Mouse (Mus musculus): ENCODE data around the gene Phldb2. TPM values are rescaled to one million over a fixed set of nuclear protein-coding genes. Genes with fewer than 3 reads are reported as not detected.

Gene Phldb2
- polyA plus RNA-seq (2015; fragmentation: Nextera tagmentation; extraction: Ambion mirVana) = 7.2 and 9.2 TPM in 2 replicates

DNA sequence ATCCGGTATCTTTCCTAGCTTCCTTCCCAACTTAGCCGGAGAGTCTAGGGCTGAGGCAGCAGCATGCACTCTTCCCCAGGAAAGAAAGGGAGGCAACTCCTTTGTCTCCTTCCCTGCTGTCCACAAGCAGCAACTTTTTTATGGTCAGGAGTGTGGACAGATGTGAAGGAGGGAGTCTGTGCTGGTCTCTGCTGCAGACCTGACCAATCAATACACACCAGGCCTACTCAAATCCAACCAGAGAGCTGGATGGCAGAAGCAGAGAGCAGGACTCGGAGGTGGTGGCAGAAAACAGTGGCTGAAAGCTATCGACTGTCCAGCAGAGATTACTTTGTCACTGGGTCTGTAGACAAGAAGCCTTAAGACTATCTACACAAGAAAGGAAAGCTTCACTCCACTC, at the start of gene Phldb2:
Gene Phldb2, minus strand, starts transcription at position 205 of the 400 bp plus-strand sequence.
- H3K4me3 ChIP-seq = no peak within 1 kb of the TSS
- H3K27ac ChIP-seq (replicated peaks) = no peak within 1 kb of the TSS
- no peaks in the 10 kb centered on the region for H3K27me3 ChIP-seq
- 83% methylated on average over 4 of the region's 4 CpGs for WGBS
- H3K9ac ChIP-seq = no peak within 1 kb of the TSS
- H3K4me2 ChIP-seq = no peak within 1 kb of the TSS
- H3K36me3 ChIP-seq = no peaks in the 10 kb centered on the region
- no peaks in the 10 kb centered on the region for H3K9me3 ChIP-seq
- no peaks in the 10 kb centered on the region for H3K4me1 ChIP-seq (replicated peaks)
- no peak for ATAC-seq (ENCODE audit: low FRiP score, low read depth)

DNA sequence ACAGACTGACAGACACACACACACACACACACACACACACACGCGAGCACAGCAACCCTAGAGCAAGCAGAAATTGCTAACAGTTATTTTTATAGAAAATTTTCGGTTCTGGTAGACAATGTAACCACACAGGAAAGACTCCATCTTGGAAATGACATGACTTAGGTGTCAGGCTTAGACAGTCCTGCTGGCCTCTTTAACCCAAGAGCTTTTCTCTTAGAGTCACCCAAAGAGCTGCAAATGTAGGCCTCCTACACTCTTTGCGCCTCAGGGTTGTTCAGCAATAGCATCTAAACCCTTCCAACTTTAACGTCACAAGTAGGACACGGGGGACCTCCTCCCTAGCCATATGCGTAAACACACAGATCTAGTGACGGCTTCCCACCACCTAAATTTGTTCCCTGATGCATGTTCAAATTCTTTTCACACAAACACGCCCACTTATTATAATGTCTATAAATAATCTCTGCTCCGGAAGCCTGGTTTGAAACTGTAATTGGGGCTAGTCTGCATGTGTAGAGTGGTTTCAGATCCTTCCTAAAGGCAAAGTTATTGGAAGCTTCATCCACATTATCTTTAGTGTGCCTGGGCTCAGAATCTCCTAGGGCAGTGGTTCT, 48.3 kb upstream of the Phldb2 start:
- Histone ChIP-seq H3K4me3 (no peak overlapping the region), H3K9me3 (no peaks in the 10 kb centered on the region), H3K36me3 (no peaks in the 10 kb centered on the region), H3K27ac (replicated peaks) (no peak overlapping the region), H3K4me1 (replicated peaks) (peaks cover 15% of the 10 kb centered on the region), H3K27me3 (no peaks in the 10 kb centered on the region), H3K9ac (no peak overlapping the region), H3K4me2 (no peak overlapping the region)
- ATAC-seq (ENCODE audit: low FRiP score, low read depth) = no peak
- 82% methylated on average over 10 of the region's 10 CpGs for WGBS

DNA sequence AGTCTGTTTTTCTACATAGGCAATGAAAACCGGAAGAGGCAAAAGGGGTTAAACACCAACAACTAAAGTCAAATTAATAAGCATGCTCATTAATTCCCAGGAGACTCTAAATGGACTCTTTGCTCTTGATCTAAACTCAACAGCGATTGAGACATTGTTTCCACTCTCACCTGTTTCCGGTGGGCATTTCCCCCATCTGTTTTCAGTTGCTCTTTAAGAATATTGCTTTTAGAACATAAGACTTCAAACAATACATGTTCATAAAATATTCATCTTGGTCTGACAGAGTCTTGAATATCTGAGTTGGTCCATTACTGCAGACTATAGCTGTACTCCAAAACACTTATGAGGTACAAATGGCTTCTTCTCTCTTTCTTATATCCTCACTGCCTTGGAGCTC, 47.6 kb upstream of the Phldb2 start:
- no peak for ATAC-seq (ENCODE audit: low FRiP score, low read depth)
- H3K36me3 ChIP-seq = no peaks in the 10 kb centered on the region
- WGBS = 73% methylated on average over 3 of the region's 3 CpGs
- H3K4me2 ChIP-seq = no peak overlapping the region
- no peaks in the 10 kb centered on the region for H3K27me3 ChIP-seq
- peaks cover 15% of the 10 kb centered on the region for H3K4me1 ChIP-seq (replicated peaks)
- H3K27ac ChIP-seq (replicated peaks) = no peak overlapping the region
- H3K9ac ChIP-seq = no peak overlapping the region
- no peaks in the 10 kb centered on the region for H3K9me3 ChIP-seq
- H3K4me3 ChIP-seq = no peak overlapping the region

DNA sequence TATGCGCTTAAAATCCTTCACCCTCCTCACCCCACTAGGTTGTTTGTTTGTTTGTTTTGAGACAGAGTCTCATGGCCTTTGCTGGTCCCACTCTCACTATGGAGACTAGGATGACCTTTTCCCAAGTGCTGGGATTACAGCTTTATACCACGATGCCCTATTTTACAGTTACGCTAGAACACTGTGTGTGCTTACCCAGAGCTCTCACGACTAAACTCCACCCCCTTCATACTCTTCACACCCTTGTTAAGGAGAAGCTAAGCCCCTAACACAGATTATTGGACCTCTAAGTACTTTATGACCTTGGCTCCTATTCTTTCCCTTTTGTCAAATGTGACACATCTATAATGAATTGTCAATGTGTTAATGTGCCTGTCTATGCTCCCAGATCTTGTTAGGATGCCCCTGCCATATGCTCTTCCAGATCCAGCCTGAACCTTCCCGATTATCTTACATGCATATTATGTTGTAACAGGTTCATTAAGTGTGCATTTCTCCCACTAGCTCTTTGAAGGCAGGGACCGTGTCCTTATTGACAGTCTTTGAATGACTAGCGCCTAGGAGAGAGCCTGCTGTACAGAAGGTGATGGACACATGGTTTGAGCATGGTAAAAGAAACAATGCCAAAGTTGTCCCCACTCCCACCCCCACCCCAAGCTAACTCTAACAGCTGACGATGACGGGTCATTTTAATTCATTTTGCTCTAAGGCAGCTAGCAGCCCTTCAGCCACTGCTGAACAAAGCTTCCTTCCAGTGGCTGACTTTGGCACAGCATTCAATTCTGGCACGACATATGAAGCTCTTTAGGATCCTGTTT, 46.2 kb upstream of the Phldb2 start:
- Histone ChIP-seq H3K9me3 (no peaks in the 10 kb centered on the region), H3K9ac (no peak overlapping the region), H3K4me3 (no peak overlapping the region), H3K27me3 (no peaks in the 10 kb centered on the region), H3K27ac (replicated peaks) (no peak overlapping the region), H3K4me1 (replicated peaks) (peaks cover 15% of the 10 kb centered on the region), H3K4me2 (0 out of 2 replicates have a peak overlapping the region, but pooled peaks have one; percentile 16), H3K36me3 (no peaks in the 10 kb centered on the region)
- 30% methylated on average over 10 of the region's 10 CpGs for WGBS
- ATAC-seq (ENCODE audit: low FRiP score, low read depth) = peak; percentile 67

DNA sequence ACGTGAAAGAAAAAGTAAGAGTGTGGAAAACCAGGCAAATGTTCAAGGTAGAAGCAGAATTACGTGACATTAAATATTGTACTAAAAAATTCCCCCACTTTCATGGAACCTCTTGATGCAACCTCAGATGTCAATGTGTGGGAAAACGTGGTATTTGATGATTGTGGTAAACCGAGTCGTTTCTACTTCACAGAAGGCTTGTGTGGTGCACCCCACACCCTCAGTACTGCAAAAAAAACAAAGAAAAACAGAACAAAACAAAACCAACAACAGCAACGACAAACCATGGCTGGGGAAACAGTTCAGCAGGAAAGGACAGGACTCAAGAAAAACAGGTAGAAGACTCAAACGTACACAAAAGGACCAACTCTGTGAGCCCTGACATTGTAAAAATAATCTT, 44.8 kb upstream of the Phldb2 start:
- 85% methylated on average over 7 of the region's 7 CpGs for WGBS
- no peak for ATAC-seq (ENCODE audit: low FRiP score, low read depth)

DNA sequence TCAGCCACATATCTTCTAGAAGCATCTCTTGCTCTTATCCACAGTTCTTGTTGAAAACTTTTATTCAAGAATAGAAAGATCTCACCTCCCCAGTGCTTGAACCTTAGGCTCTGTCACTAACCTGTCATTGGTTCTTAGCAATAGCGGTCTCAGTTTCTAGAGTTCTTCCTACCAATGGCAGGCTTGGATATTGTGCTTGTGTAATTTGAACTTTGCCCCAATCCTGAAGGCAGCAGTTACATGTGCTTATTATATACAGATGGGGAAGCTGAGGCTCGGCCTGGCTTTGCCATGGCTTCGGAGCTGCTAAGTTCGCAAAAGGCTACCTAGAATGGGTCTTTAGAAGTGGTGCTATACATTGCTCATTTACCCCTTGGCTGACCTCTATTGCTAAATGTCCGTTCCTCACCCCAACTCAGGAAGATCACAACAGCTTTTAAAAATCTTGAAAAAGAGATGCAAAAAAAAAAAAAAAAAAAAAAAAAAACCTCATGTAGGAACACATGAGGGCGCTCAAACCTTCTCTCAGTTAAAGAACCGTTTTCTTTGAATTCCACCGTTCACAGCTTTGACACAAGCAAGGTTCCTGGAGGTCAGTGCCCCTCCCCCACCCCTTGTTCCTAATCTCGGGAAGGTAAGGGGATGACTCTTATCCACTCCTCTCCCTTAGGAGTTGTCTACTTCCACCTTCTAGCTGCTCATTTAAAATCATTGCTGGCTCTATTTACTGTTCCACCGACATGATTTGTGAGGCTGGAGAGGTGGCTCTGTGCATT, 37.7 kb upstream of the Phldb2 start:
- H3K4me3 ChIP-seq = no peak overlapping the region
- no peaks in the 10 kb centered on the region for H3K9me3 ChIP-seq
- no peaks in the 10 kb centered on the region for H3K27me3 ChIP-seq
- H3K9ac ChIP-seq = no peak overlapping the region
- WGBS = 51% methylated on average over 10 of the region's 10 CpGs
- no peak overlapping the region for H3K4me2 ChIP-seq
- H3K36me3 ChIP-seq = no peaks in the 10 kb centered on the region
- no peaks in the 10 kb centered on the region for H3K4me1 ChIP-seq (replicated peaks)
- H3K27ac ChIP-seq (replicated peaks) = no peak overlapping the region
- ATAC-seq (ENCODE audit: low FRiP score, low read depth) = 0 out of 2 replicates have a peak, but pooled peaks have one; percentile 27

More for the DNA sequence above, 44.8 kb upstream of the Phldb2 start:
- Histone ChIP-seq H3K9ac (no peak overlapping the region), H3K4me1 (replicated peaks) (peaks cover 15% of the 10 kb centered on the region), H3K27ac (replicated peaks) (no peak overlapping the region), H3K9me3 (no peaks in the 10 kb centered on the region), H3K36me3 (no peaks in the 10 kb centered on the region), H3K27me3 (no peaks in the 10 kb centered on the region), H3K4me3 (no peak overlapping the region), H3K4me2 (no peak overlapping the region)

DNA sequence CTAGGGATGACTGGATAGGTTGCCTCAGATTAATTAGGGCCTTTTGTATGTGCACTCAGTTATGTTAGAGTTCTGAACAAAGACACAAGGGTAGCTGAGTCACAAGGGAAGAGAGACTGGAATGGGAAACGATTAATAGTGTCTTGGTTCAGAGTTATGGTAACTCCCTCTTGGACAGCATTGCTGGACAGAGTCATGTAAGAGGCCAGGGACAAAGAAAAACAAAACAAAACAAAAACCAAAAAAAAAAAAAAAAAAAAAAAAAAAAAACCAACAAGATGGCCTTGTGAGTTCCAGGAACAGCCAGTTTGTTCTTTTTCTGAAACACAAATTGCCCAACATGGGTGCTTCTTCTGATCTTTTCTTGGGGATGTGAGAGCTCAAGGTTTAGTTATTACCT, 32.8 kb upstream of the Phldb2 start:
- H3K4me3 ChIP-seq = no peak overlapping the region
- H3K4me2 ChIP-seq = no peak overlapping the region
- no peaks in the 10 kb centered on the region for H3K36me3 ChIP-seq
- no peak overlapping the region for H3K9ac ChIP-seq
- no peaks in the 10 kb centered on the region for H3K9me3 ChIP-seq
- 59% methylated on average over 1 of the region's 1 CpGs for WGBS
- no peak for ATAC-seq (ENCODE audit: low FRiP score, low read depth)
- peaks cover 6% of the 10 kb centered on the region; the same call in 1 of the 2 replicates for H3K4me1 ChIP-seq (replicated peaks)
- H3K27me3 ChIP-seq = no peaks in the 10 kb centered on the region
- H3K27ac ChIP-seq (replicated peaks) = no peak overlapping the region

DNA sequence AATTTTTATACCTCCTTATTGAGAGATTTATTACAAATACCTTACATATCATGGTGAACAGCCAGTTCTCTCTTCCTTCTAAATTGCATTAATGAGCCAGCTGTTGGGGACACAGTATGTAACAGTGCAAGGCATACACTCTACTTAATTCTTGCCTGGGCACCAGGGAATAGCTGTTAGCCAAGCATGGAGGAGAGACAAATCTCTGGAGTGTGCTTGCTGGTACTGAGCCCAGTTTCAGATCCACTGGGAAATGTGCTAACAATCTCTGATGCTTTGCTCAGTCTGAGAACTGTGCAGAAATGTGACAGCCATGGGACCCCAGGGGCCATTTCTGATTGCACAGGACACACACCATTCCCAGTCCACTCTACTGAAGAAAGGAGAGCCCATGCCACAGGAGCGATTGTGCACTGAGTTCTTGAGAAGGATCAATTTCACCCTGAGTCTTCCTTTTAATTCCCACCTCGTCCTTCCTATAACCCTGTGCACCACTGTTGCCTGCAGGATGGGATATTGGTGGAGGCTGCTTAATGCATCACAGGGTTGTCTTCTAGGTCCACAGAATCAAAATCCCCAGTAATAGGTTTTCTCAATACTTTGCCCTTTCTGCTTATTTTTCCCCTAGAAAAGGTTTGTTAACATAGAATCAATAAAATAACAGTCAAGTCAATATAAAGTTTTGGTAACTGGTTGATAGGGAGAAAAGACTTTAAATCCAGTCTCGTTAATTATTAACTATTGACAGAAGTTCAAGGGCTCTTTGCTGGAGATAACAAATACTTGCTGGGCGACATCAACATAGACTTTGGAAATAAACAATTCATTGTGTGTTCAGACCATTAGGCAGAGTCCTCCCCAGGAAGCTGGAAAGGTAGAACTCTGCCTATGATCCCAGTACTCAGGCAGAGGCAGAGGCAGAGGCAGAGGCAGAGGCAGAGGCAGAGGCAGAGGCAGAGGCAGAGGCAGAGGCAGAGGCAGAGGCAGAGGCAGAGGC, 31.5 kb upstream of the Phldb2 start:
- peak; percentile 78 for ATAC-seq (ENCODE audit: low FRiP score, low read depth)
- WGBS = 77% methylated on average over 4 of the region's 4 CpGs

DNA sequence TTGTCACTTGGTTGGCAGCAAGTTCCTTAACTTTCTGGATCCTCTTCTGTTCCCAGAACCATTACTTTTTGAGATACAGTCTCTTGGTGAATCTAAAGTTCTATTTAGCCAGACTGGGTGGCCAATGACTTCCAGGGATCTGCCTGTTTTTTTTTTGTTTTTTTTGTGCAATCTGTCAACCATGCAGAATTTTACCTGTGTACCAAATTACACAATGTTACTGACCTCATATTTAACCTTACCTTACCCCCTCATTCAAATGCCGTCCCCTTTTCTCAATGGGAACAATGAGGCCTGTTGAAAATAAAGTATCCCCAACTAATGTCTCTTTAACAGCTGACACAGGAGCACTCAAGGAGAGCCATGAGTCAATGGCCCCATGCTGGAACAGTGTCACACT, 22.9 kb upstream of the Phldb2 start:
- Histone ChIP-seq H3K4me3 (no peak overlapping the region), H3K27ac (replicated peaks) (no peak overlapping the region), H3K4me2 (no peak overlapping the region), H3K9ac (no peak overlapping the region), H3K4me1 (replicated peaks) (no peaks in the 10 kb centered on the region), H3K27me3 (no peaks in the 10 kb centered on the region), H3K9me3 (no peaks in the 10 kb centered on the region), H3K36me3 (peaks cover 8% of the 10 kb centered on the region; the same call in 1 of the 2 replicates)
- no peak for ATAC-seq (ENCODE audit: low FRiP score, low read depth)
- 73% methylated on average over 1 of the region's 1 CpGs for WGBS

More for the DNA sequence above, 31.5 kb upstream of the Phldb2 start:
- Histone ChIP-seq H3K36me3 (peaks cover 2% of the 10 kb centered on the region; the same call in 1 of the 2 replicates), H3K27ac (replicated peaks) (peak overlapping the region; percentile 46), H3K9ac (no peak overlapping the region), H3K27me3 (no peaks in the 10 kb centered on the region), H3K4me3 (no peak overlapping the region), H3K4me2 (no peak overlapping the region), H3K9me3 (no peaks in the 10 kb centered on the region), H3K4me1 (replicated peaks) (peaks cover 6% of the 10 kb centered on the region; the same call in 1 of the 2 replicates)

DNA sequence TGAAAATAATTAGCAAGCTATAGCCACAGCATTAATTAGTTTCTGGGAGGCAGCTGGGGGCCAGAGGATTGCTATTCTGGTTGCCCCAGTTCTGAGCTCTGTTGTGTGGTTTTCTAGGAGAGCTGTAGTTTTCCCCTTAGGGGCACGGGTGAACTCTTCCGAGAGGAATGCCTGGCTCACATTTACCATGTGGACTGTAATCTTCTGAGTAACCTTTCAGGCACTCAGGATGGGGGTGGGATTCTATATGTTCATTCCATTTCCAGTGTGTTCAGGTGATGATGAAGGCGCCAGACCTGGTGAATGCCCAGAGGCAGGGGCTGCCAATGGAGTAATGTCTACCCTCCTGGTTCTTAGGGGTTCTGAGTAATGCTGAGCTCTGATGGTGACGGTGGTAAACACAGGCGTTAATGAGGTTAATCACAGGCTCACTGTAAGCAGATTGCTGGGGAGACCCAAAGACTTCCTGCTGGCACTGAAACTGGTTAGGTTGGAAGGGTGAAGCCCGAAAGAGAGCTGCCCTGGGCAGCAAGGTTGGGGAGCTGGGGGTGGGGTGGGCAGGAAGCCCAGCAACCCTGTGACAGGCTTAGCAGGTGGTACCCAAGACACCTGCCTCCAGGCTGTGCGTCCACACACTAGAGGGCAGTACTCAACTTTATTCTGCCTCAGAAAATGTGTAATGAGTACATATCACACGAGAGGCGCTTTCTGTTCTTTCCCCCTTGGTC, 20.7 kb upstream of the Phldb2 start:
- 0 out of 2 replicates have a peak, but pooled peaks have one; percentile 49 for ATAC-seq (ENCODE audit: low FRiP score, low read depth)
- Histone ChIP-seq H3K4me1 (replicated peaks) (no peaks in the 10 kb centered on the region), H3K4me2 (no peak overlapping the region), H3K9me3 (no peaks in the 10 kb centered on the region), H3K27me3 (no peaks in the 10 kb centered on the region), H3K9ac (no peak overlapping the region), H3K4me3 (no peak overlapping the region), H3K36me3 (no peaks in the 10 kb centered on the region), H3K27ac (replicated peaks) (no peak overlapping the region)
- 57% methylated on average over 9 of the region's 9 CpGs for WGBS
